Mouse (Mus musculus) stomach, embryonic 16.5 days (tissue): ENCODE measurements around the gene Glb1l2. TPM values are rescaled to one million over a fixed set of nuclear protein-coding genes. Genes with fewer than 3 reads are reported as not detected.

ENCODE experiments used
- ATAC-seq: fragments of 200-750 bp; cut with Nextera tagmentation; 2 replicates; pipeline ENCODE4 v1.8.0; 2017; ENCODE audit warnings: moderate number of reproducible peaks, moderate TSS enrichment; ENCODE audit not compliant: insufficient read depth, low FRiP score
- H3K27ac ChIP-seq: fragments of 300-500 bp; sonication (generic); 2 replicates; pipeline ENCODE4 v1.5.1; 2014; ENCODE audit warnings: low read length
- H3K27me3 ChIP-seq: fragments of 300-500 bp; sonication (generic); 2 replicates; pipeline ENCODE4 v1.6.1; 2014; ENCODE audit warnings: low read length, control low read depth, mixed read lengths; ENCODE audit not compliant: control insufficient read depth, insufficient read depth
- H3K36me3 ChIP-seq: fragments of 300-500 bp; sonication (generic); 2 replicates; pipeline ENCODE4 v1.6.1; 2014; ENCODE audit warnings: low read length; ENCODE audit not compliant: control insufficient read depth, insufficient read depth
- H3K4me1 ChIP-seq: fragments of 300-500 bp; sonication (generic); 2 replicates; pipeline ENCODE4 v1.6.1; 2014; ENCODE audit warnings: low read length, control low read depth, mixed read lengths; ENCODE audit not compliant: control insufficient read depth, insufficient read depth
- H3K4me2 ChIP-seq: fragments of 300-500 bp; sonication (generic); 2 replicates; pipeline ENCODE4 v1.6.1; 2014; ENCODE audit warnings: low read depth, low read length, mixed read lengths
- H3K4me3 ChIP-seq: fragments of 300-500 bp; sonication (generic); replicated peaks from 2 replicates; pipeline ENCODE4 v1.5.1; 2014; ENCODE audit warnings: mild to moderate bottlenecking, low read length
- H3K9ac ChIP-seq: fragments of 300-500 bp; sonication (generic); 2 replicates; pipeline ENCODE4 v1.6.1; 2014; ENCODE audit warnings: low read length
- H3K9me3 ChIP-seq: fragments of 300-500 bp; sonication (generic); replicated peaks from 2 replicates; pipeline ENCODE4 v1.6.1; 2016; ENCODE audit warnings: low read length, control low read depth; ENCODE audit not compliant: control insufficient read depth
- WGBS: fragments of 180-500 bp; shearing (Covaris S2); extraction: QIAGEN DNeasy Blood & Tissue Kit; methylation state at CpG from one replicate; pipeline ENCODE4 v1.1.7; 2014; 5-methylcytosine and 5-hydroxymethylcytosine counted together
- polyA plus RNA-seq: library from polyadenylated mRNA; unstranded; fragments of >200 nt; fragmentation: Nextera tagmentation; extraction: Ambion mirVana; gene quantifications from 2 replicates; pipeline ENCODE4 v1.2.1, GENCODE M21; 2015

Gene Glb1l2
- polyA plus RNA-seq, 1 experiment from 2014 or later, result 6.0 TPM

GRCm38 (mm10) chr9:26747121-26747520, 59.1 kb downstream of the Glb1l2 start:
- no peaks in the 10 kb centered on the region for H3K4me1 ChIP-seq
- ATAC-seq, result no peak
- H3K9me3 ChIP-seq, result no peaks in the 10 kb centered on the region
- H3K9ac ChIP-seq, result no peak overlapping the region
- 55% methylated on average over 4 of the region's 4 CpGs for WGBS
- no peaks in the 10 kb centered on the region for H3K36me3 ChIP-seq
- H3K27me3 ChIP-seq, result no peaks in the 10 kb centered on the region
- no peak overlapping the region for H3K4me3 ChIP-seq
- no peak overlapping the region for H3K27ac ChIP-seq
- H3K4me2 ChIP-seq, result no peak overlapping the region

GRCm38 (mm10) chr9:26742817-26743216, 63.5 kb downstream of the Glb1l2 start:
- Histone ChIP-seq H3K4me2 (no peak overlapping the region), H3K27ac (no peak overlapping the region), H3K9ac (no peak overlapping the region), H3K4me3 (no peak overlapping the region), H3K27me3 (no peaks in the 10 kb centered on the region), H3K4me1 (no peaks in the 10 kb centered on the region), H3K9me3 (no peaks in the 10 kb centered on the region), H3K36me3 (no peaks in the 10 kb centered on the region)
- ATAC-seq, result no peak
- 85% methylated on average over 3 of the region's 3 CpGs for WGBS

GRCm38 (mm10) chr9:26737116-26737515, 69.2 kb downstream of the Glb1l2 start:
- ATAC-seq, result no peak
- H3K27me3 ChIP-seq, result peaks cover 42% of the 10 kb centered on the region
- no peak overlapping the region for H3K27ac ChIP-seq
- no peak overlapping the region for H3K9ac ChIP-seq
- no peaks in the 10 kb centered on the region for H3K36me3 ChIP-seq
- H3K4me1 ChIP-seq, result 0 out of 2 replicates have a peak, but pooled peaks cover 4% of the 10 kb centered on the region
- H3K4me2 ChIP-seq, result no peak overlapping the region
- no peaks in the 10 kb centered on the region for H3K9me3 ChIP-seq
- WGBS, result 70% methylated on average over 5 of the region's 5 CpGs
- no peak overlapping the region for H3K4me3 ChIP-seq

- 0 out of 2 replicates have a peak, but pooled peaks cover 4% of the 10 kb centered on the region for H3K4me1 ChIP-seq
- H3K4me3 ChIP-seq, result peak overlapping the region; percentile 45
- 2% methylated on average over 37 of the region's 37 CpGs for WGBS
- H3K27ac ChIP-seq, result no peak overlapping the region
- H3K36me3 ChIP-seq, result no peaks in the 10 kb centered on the region
- peak overlapping the region; percentile 71 for H3K4me2 ChIP-seq
- no peak for ATAC-seq
- peak overlapping the region; percentile 60 for H3K9ac ChIP-seq
- H3K27me3 ChIP-seq, result peaks cover 44% of the 10 kb centered on the region
- H3K9me3 ChIP-seq, result no peaks in the 10 kb centered on the region
Observed at GRCm38 (mm10) chr9:26733986-26734385, 72.3 kb downstream of the Glb1l2 start.

GRCm38 (mm10) chr9:26733206-26733891, 72.9 kb downstream of the Glb1l2 start, which contains the start of gene B3gat1:
B3gat1 (plus strand) TSS chr9:26733728.
- Histone ChIP-seq H3K9me3 (no peaks in the 10 kb centered on the region), H3K36me3 (no peaks in the 10 kb centered on the region), H3K27me3 (peaks cover 44% of the 10 kb centered on the region), H3K4me3 (peak within 1 kb of the TSS; percentile 45), H3K4me1 (0 out of 2 replicates have a peak, but pooled peaks cover 4% of the 10 kb centered on the region), H3K27ac (no peak within 1 kb of the TSS), H3K4me2 (peak within 1 kb of the TSS; percentile 71), H3K9ac (peak within 1 kb of the TSS; percentile 60)
- WGBS, result 1% methylated on average over 52 of the region's 65 CpGs
- peak; percentile 72; the same call in 1 of the 2 replicates for ATAC-seq

GRCm38 (mm10) chr9:26728556-26728955, 77.7 kb downstream of the Glb1l2 start:
- Histone ChIP-seq H3K9ac (no peak overlapping the region), H3K9me3 (no peaks in the 10 kb centered on the region), H3K4me1 (0 out of 2 replicates have a peak, but pooled peaks cover 4% of the 10 kb centered on the region), H3K27ac (no peak overlapping the region), H3K27me3 (peaks cover 15% of the 10 kb centered on the region), H3K36me3 (no peaks in the 10 kb centered on the region), H3K4me3 (no peak overlapping the region), H3K4me2 (no peak overlapping the region)
- ATAC-seq, result no peak
- 75% methylated on average over 2 of the region's 2 CpGs for WGBS

- ATAC-seq, result no peak
- Histone ChIP-seq H3K36me3 (no peaks in the 10 kb centered on the region), H3K27me3 (peaks cover 5% of the 10 kb centered on the region; the same call in 1 of the 2 replicates), H3K4me2 (no peak overlapping the region), H3K4me3 (no peak overlapping the region), H3K9ac (no peak overlapping the region), H3K27ac (no peak overlapping the region), H3K9me3 (no peaks in the 10 kb centered on the region), H3K4me1 (no peaks in the 10 kb centered on the region)
- WGBS, result 38% methylated on average over 2 of the region's 2 CpGs
Observed at GRCm38 (mm10) chr9:26727445-26727844, 78.8 kb downstream of the Glb1l2 start.

GRCm38 (mm10) chr9:26725709-26726108, 80.6 kb downstream of the Glb1l2 start:
- no peak overlapping the region for H3K4me3 ChIP-seq
- H3K27ac ChIP-seq, result no peak overlapping the region
- H3K9ac ChIP-seq, result no peak overlapping the region
- no peak for ATAC-seq
- no peaks in the 10 kb centered on the region for H3K4me1 ChIP-seq
- 86% methylated on average over 3 of the region's 3 CpGs for WGBS
- H3K27me3 ChIP-seq, result no peaks in the 10 kb centered on the region
- H3K4me2 ChIP-seq, result no peak overlapping the region
- no peaks in the 10 kb centered on the region for H3K36me3 ChIP-seq
- H3K9me3 ChIP-seq, result no peaks in the 10 kb centered on the region

GRCm38 (mm10) chr9:26721771-26722170, 84.5 kb downstream of the Glb1l2 start:
- H3K36me3 ChIP-seq, result no peaks in the 10 kb centered on the region
- no peak overlapping the region for H3K4me3 ChIP-seq
- no peak overlapping the region for H3K9ac ChIP-seq
- H3K9me3 ChIP-seq, result no peaks in the 10 kb centered on the region
- no peak for ATAC-seq
- H3K27ac ChIP-seq, result no peak overlapping the region
- WGBS, result 72% methylated on average over 7 of the region's 7 CpGs
- no peaks in the 10 kb centered on the region for H3K4me1 ChIP-seq
- H3K27me3 ChIP-seq, result no peaks in the 10 kb centered on the region
- H3K4me2 ChIP-seq, result no peak overlapping the region
